Mouse (Mus musculus): ENCODE results near the gene Tubd1. TPM values are rescaled to one million over a fixed set of nuclear protein-coding genes. Genes with fewer than 3 reads are reported as not detected.

Tubd1 gene
- total RNA-seq, 2 experiments from 2014 or later = 5.3 to 6.8 TPM

- no peak for DNase-seq (ENCODE audit: extremely low spot score in 1 of 2, low spot score in 2 of 2)
- intact Hi-C loops (cut with DNase I) = no loop called here
- H3K4me3 ChIP-seq = no peak overlapping the region
- no peak overlapping the region for H3K27ac ChIP-seq
- TF ChIP-seq CTCF (IDR thresholded peaks at IDR 0.05) = no peak
These were observed 51.6 kb downstream of the Tubd1 start for GRCm38 (mm10) chr11:86596187-86596960.

- TF ChIP-seq CTCF (IDR thresholded peaks at IDR 0.05) = no peak
- Histone ChIP-seq H3K4me3 (no peak overlapping the region), H3K27ac (no peak overlapping the region)
- DNase-seq (ENCODE audit: extremely low spot score in 1 of 2, low spot score in 2 of 2) = no peak
- intact Hi-C loops (cut with DNase I) = no loop called here
These were observed 52.2 kb downstream of the Tubd1 start for GRCm38 (mm10) chr11:86596976-86597375.

GRCm38 (mm10) chr11:86598154-86598553 is 53.4 kb downstream of the Tubd1 start:
- no peak overlapping the region for H3K4me3 ChIP-seq
- intact Hi-C loops (cut with DNase I) = no loop called here
- no peak for TF ChIP-seq CTCF (IDR thresholded peaks at IDR 0.05)
- H3K27ac ChIP-seq = no peak overlapping the region
- no peak for DNase-seq (ENCODE audit: extremely low spot score in 1 of 2, low spot score in 2 of 2)

GRCm38 (mm10) chr11:86598572-86598971 is 53.8 kb downstream of the Tubd1 start:
- H3K27ac ChIP-seq = no peak overlapping the region
- intact Hi-C loops (cut with DNase I) = no loop called here
- H3K4me3 ChIP-seq = no peak overlapping the region
- TF ChIP-seq CTCF (IDR thresholded peaks at IDR 0.05) = no peak
- DNase-seq (ENCODE audit: extremely low spot score in 1 of 2, low spot score in 2 of 2) = no peak

GRCm38 (mm10) chr11:86599378-86600208 is 54.8 kb downstream of the Tubd1 start:
- no peak overlapping the region for H3K27ac ChIP-seq
- TF ChIP-seq CTCF (IDR thresholded peaks at IDR 0.05) = no peak; the same call in 1 of the 2 replicates
- no peak overlapping the region for H3K4me3 ChIP-seq
- intact Hi-C loops (cut with DNase I) = no loop called here
- no peak for DNase-seq (ENCODE audit: extremely low spot score in 1 of 2, low spot score in 2 of 2)

GRCm38 (mm10) chr11:86600209-86600557 is 55.4 kb downstream of the Tubd1 start:
- Histone ChIP-seq H3K27ac (no peak overlapping the region), H3K4me3 (no peak overlapping the region)
- intact Hi-C loops (cut with DNase I) = no loop called here
- no peak for DNase-seq (ENCODE audit: extremely low spot score in 1 of 2, low spot score in 2 of 2)
- TF ChIP-seq CTCF (IDR thresholded peaks at IDR 0.05) = no peak

GRCm38 (mm10) chr11:86602116-86602515 is 57.3 kb downstream of the Tubd1 start:
- no peak for DNase-seq (ENCODE audit: extremely low spot score in 1 of 2, low spot score in 2 of 2)
- Histone ChIP-seq H3K27ac (no peak overlapping the region), H3K4me3 (no peak overlapping the region)
- intact Hi-C loops (cut with DNase I) = no loop called here
- TF ChIP-seq CTCF (IDR thresholded peaks at IDR 0.05) = no peak

- no peak for TF ChIP-seq CTCF (IDR thresholded peaks at IDR 0.05)
- H3K27ac ChIP-seq = no peak overlapping the region
- H3K4me3 ChIP-seq = no peak overlapping the region
- intact Hi-C loops (cut with DNase I) = no loop called here
- DNase-seq (ENCODE audit: extremely low spot score in 1 of 2, low spot score in 2 of 2) = no peak
These were observed 58.9 kb downstream of the Tubd1 start for GRCm38 (mm10) chr11:86603719-86604118.

- Histone ChIP-seq H3K4me3 (no peak overlapping the region), H3K27ac (no peak overlapping the region)
- intact Hi-C loops (cut with DNase I) = no loop called here
- TF ChIP-seq CTCF (IDR thresholded peaks at IDR 0.05) = no peak
- no peak for DNase-seq (ENCODE audit: extremely low spot score in 1 of 2, low spot score in 2 of 2)
These were observed 59.5 kb downstream of the Tubd1 start for GRCm38 (mm10) chr11:86604289-86604688.

- no peak for DNase-seq (ENCODE audit: extremely low spot score in 1 of 2, low spot score in 2 of 2)
- H3K4me3 ChIP-seq = no peak overlapping the region
- no peak for TF ChIP-seq CTCF (IDR thresholded peaks at IDR 0.05)
- H3K27ac ChIP-seq = no peak overlapping the region
- intact Hi-C loops (cut with DNase I) = no loop called here
These were observed 60.1 kb downstream of the Tubd1 start for GRCm38 (mm10) chr11:86604732-86605520.

GRCm38 (mm10) chr11:86606621-86607339 is 62.0 kb downstream of the Tubd1 start:
- Histone ChIP-seq H3K27ac (no peak overlapping the region), H3K4me3 (no peak overlapping the region)
- no peak for TF ChIP-seq CTCF (IDR thresholded peaks at IDR 0.05)
- no peak for DNase-seq (ENCODE audit: extremely low spot score in 1 of 2, low spot score in 2 of 2)
- intact Hi-C loops (cut with DNase I) = no loop called here
